Mouse (Mus musculus) thymus, postnatal 10 days (tissue): ENCODE data around the gene Fasn.

Source experiments
- DNase-seq, 2 experiments: peaks; one replicate each; pipeline ENCODE4 v3.0.0; 2021; ENCODE audit warnings: low spot score in 2 of 2

The Fasn gene

DNA sequence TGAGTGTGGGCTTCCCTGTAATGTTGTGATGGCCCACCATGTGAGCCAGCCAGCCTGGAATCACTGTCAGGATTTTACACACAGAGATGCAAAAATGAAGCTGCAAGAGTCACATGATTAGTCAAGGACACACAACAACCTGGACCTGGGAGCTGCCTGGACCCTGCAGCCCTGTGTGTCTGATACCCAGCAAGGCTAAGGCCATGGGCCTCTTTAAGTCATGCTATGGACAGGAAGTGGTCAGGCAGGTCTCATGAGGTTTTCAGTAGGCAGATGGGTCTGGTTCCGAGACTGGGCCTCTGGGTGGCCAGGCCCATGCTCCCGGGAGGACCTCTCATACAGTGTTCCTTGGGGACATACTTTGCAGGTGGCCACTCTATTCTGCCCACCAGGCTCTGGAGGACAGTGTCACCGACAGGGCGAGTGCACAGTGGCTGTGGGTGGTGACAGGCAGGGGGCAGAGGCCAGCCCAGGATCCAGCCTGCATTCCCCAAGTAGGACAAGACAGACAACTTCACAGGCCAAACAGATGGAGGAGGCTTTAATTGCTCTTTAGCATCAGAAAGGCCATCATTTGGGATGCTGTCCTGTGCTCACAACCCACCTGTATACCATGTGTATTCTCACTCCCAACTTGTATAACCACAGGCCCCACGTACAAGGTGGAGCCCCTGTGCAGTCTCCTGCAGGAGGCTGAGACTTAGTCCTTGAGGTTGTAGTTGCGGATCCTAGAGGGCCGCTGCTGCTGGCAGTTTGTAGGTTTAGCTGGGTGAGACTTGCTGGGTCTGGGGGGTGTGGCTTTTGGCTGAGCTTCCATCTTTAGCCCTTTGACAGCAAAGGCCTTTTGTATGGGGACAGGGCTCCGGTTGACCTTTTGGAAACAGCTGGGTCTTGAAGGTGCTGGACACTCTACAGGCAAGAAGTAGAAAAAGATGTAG is 1.9 kb upstream of the Fasn start:
- DNase-seq = no peak

DNA sequence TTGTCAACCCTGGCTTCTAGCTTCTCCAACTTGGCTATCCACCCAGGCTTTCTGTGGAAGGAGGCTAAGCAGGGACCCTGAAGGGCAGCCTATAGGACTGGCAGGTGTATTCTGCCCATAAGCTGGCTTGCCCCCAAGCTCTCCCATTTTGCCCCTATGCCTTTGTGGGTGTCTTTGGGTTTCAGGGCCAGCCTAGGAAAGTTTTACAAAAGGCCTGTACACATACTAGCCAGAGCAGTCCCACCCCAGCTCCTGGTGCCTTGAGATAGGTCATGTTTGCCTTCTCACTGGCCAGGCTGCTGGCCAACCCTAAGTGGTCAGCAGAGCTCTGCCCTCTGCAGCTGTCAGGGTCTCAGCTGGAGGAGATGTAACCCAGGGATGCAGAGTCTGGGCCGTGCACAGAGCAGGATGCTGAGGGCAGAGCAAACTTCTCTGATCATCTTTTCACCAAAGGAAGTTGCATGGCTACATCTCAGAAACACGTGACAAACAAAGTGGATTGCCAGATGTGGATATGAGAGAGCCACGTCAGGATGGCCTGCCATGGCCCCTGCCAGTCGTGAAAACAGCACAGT is 1.0 kb upstream of the Fasn start:
- DNase-seq = peak in 1 of 2 experiments; percentile 25

DNA sequence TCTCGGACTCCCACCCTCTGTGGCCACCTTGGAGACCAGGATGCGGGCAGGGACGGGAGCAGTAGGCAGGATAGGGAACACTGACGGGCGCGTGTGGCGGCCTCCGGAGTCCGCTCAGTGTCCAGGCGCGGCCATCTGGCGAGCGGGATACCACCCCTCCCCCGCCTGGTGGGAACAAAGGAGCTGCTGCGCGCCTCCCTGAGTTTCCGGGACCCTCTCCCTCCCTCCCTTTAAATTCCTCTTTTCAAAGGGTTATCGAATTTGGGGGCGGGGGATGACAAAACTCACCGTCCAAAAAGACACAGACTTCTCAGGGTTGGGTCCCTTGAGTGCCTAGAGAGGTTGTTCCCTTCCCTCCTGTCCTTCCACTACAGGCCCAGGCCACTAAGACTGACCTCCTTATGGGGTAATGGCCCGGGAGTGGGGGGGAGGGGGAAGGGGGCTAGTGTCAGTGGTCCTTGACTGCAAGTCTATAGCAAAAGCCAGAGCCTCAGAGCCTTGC is 491 bp upstream of the Fasn start:
- no peak for DNase-seq

DNA sequence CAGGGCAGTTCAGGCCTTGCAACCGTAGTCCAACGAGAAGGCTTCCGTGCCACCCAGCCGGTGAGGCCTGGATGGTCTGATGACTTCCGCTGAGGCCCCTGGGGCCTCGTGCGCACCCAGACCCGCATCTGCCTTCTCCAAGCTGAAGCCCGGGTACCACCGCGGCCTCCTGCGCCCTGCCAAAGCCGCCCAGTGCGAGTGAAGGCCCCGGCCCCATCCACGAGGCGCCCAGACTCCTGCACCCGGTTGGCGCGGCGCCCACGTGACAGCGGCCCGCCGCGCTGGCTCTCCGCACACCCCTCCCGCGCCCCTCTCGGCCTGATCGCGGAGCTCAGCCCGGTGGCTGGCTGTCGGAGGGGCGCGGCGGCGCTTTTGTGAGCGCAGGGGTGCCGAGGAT is 798 bp downstream of the Fasn start:
- DNase-seq = no peak

DNA sequence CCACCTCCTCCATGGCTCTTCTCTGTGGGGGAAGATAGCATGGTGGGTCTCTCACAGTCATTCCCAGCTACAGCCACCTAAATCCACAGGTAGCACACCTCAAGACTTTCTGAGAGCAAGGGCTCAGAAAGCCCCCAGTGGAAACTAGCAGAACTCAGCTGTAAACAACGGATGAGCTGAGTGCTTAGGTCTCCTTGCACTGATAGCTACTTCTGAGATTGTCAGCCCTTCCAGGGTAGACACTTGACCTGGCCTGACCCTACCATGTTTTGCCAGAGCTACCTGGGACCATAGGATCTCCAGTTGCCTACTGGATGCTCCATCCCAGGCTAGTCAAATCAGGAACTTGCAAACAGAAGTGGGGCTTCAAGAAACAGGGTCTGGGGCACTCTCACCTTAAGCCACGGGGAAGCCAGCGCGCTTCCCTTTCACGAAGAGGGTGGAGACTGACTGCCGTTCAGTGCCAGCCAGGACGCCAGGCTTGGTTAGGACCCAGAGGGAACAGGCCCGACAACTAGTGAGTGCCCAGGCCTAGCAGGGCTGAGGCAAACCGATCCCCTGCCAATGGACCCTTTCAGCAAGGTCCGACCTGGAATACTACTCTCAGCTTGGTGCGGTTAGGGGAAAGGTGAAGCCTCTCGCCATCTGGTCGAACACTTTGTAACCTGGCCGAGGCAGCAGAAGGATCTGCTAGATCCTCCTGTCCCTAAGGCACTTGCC is 1.4 kb downstream of the Fasn start:
- no peak for DNase-seq

DNA sequence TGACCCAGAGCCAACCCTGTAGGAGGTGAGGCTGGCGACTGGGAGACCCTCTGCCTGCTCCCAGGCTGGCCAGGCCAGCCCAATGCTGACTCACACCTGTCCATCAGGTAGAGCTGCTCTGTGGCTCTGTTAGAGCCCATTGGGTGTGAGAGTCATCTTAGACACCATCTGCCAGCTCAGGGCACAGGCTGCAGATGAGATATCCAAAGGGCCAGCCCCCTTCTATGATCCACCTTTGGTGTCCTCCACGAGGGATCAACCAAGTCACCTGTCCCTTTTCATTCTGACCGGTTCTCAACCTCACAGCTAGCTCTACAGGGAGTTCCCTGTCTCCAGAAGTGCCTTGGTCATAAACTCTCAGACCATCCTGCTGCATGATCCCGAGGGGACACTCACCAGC is 2.0 kb downstream of the Fasn start:
- DNase-seq = no peak

DNA sequence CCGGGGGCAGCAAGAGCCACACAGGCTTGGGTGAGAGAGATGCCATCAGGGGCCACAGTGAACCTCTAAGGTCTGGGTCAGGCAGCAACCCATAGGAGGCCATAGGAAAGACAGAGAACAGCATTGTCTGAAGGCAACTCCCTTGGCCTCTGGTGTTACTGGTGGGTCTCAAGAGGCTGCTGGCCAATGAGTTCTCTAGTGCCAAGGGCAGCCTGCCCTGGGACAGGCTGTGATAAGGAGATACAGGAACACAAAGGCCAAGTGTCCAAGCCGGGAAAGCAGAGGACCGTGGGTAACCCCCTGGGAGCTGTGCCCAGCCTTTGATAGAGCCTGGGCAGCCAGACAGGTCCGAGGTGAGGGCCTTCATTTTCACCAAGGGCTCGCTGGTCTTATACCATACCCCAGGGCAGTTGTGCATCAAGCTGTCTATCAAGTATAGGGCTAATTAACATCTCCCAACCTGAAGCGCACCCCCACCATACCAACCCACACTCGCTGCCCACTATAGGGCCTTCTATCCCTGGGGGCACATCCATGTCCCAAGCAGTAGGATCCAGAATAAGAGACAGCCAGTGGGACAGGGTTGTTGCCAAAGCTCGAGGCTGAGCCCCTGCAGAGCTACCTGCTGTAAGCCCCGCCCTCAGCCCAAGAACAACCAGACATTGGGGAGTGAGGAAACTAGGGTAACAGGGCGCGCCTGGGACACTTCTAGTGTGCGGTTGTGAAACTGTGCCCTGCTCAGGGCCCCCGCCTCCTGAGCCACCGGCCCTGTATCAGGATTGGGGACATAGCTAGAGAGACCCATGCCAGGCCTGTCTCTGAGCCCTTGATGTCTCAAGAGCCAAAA is 3.0 kb downstream of the Fasn start:
- no peak for DNase-seq

DNA sequence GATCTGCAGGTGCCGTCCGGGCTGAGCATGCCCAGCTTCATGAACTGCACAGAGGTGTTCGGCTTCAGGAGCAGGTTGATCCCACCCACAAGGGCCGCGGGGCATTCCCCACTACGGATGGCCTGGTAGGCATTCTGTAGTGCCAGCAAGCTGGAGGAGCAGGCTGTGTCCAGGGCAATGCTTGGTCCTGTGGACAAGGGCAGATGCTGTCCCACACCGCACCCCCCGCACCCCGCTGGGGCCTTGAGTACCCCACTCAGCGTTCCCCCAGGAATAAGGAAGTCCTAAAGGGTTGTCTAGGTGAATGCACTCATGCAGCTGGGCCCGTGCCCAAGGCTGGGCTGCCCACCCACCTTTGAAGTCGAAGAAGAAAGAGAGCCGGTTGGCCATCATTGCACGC is 3.8 kb downstream of the Fasn start:
- no peak for DNase-seq

DNA sequence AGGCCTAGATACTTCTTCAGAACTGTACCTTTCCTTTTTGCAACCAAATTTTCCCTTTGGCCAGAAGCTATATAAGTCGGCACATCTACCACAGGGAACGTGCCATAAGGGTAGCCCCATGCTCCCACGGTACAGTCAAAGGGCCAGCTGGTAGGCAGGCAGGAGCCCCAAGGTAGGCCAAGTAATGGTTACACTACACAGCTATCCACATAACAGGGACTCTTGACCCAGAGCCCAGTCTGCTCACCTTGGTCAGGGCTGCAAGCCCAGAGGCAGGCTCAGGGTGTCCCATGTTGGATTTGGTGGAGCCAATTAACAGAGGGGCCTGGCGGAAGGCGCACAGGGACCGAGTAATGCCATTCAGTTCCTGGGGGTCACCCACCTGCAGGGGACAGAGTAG is 4.8 kb downstream of the Fasn start:
- no peak for DNase-seq

DNA sequence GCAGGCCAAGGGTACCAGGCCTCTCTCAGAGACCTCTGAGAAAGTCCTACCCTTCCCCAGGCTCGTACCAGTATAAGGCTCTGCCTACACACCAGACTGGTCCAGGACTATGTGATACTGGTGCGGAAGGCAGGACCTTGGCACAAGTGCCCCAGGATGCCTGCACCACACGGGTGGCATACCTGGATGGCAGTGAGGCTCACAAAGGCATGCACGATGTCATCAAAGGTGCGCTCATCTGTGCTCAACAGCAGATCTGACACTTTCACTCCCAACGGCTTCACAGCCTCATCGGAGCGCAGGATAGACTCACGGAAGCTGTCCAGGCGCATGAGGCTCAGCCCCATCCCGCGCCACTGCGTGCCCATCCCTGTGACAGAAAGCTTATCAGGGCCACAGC is 6.1 kb downstream of the Fasn start:
- DNase-seq = peak in 1 of 2 experiments; percentile 1

DNA sequence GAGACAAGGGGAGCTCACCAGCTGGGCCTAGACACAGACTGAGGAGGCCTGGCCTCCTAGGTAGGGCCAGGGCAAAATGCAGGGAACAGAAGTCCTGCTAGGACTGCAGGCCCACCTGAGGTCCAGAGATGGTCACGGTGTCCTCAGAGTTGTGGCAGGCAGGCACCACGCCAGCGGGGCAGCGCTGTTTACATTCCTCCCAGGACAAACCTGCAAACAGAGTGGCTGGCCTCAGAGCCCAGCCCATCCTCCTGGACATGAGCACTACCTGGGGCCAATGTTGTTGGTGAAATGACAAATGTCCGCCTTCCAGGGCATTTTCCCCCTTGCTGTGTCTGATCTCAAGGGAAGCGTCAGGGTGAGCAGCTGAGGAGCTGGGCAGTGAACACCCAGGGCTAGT is 7.0 kb downstream of the Fasn start:
- DNase-seq = no peak

DNA sequence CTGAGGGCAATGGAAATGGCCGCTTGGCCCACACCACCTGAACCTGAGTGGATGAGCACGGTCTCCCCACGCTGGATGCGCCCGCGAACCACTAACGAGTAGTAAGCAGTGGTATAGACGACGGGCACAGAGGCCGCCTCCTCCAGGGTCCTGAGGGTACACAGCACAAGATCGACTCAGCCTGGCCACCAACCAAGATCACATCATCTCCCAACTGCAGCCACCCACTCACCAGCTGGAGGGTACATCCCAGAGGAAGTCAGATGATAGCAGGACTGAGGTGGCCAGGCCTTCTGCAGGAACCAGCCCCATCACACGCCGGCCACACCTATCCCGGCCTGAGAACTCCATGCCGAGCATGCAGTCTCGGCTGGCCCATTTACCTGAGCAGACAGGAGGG is 12.3 kb downstream of the Fasn start:
- DNase-seq = no peak

DNA sequence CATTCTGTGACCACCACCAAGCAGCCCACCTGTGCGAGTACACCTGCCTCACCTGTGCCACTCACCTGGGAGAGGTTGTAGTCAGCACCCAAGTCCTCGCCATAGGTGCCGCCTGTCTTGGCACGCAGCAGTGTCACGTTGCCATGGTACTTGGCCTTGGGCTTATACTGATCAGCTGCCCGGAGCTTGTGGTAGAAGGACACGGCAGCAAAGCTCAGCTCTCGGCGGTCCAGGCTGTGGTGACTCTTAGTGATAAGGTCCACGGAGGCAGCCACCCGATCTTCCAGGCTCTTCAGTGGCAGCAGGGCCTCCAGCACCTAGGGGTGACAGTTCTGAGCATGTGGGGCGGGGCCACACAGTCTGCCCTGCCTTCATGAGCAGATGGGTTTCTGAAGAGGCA is 16.3 kb downstream of the Fasn start:
- DNase-seq = no peak

DNA sequence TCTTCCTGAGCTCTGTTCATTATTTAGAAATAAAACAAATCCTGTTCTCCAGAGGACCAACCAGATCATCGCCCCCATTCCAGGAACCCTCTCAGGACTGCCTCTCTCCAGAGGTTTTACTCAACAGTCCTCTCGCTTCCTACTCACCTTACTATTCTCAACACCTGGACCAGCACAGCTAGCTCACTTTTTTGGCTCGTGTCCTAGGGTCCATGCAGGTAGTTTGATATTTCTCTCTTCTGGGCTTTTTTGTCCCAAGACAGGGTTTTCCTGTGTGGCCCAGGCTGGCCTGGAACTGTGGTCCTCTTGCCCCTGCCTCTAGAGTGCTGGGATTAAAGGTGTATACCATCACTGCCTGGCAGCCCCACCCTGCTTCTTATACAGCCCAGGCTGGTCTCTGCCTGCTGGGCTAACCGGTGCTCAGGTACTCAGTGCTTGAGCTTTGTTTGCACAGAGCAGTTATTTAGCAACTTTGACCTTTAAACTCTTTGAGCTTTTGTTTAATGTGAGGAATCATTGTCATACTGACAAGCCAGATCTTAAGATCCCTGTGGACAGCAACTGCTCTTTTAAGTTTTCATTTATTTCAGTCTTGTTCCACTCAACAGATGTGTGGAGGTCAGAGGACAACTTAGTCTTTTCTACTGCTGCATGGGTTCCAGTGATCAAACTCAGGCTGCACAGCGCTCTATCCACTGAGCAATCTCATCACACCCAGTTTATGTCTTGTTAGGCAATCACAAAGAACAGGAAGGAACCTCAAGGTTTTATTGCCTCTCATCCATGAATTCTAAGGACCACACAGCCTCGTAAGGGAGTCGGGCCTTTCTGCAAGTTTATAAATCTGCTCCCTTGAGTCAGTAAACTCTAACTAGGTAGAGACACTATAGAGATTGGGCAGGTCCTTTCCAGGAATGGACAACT is 18.7 kb downstream of the Fasn start:
- DNase-seq = no peak

DNA sequence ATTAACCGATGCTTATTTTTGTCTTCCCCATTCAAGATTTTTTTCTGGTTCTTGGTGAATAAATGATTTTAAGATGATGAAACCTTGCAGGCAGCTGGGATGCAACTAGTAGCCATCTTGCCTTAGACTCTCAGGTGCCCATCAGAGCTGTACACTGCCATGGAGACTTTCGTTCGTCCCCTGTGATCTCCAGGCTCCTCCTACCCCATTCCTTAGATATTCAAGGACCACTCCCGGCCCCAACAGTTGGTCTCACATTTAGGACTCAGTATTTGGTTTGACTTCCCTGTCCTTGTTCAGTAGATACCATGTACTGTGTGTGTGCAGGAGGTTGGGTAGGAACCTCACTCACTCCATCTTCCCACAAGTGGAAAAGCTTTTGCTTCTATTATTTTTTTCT is 19.6 kb downstream of the Fasn start:
- no peak for DNase-seq

DNA sequence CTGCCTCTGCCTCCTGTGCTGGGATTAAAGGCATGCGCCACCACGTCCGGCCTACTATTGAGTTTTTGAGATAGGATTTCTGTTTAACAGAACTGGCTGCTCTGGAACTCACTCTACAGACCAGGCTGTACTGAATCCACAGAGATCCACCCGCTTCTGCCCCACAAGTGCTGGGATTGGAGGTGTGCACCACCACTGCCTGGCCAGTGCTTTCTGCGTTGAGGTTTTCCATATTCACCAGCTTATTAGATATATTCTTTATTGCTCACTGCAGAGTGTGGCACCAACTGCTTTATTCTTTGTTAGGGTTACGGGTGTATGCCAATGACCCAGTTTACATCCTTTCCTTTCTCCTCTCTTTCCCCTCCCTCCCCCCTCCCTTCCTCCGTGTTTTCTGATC is 20.1 kb downstream of the Fasn start:
- no peak for DNase-seq

DNA sequence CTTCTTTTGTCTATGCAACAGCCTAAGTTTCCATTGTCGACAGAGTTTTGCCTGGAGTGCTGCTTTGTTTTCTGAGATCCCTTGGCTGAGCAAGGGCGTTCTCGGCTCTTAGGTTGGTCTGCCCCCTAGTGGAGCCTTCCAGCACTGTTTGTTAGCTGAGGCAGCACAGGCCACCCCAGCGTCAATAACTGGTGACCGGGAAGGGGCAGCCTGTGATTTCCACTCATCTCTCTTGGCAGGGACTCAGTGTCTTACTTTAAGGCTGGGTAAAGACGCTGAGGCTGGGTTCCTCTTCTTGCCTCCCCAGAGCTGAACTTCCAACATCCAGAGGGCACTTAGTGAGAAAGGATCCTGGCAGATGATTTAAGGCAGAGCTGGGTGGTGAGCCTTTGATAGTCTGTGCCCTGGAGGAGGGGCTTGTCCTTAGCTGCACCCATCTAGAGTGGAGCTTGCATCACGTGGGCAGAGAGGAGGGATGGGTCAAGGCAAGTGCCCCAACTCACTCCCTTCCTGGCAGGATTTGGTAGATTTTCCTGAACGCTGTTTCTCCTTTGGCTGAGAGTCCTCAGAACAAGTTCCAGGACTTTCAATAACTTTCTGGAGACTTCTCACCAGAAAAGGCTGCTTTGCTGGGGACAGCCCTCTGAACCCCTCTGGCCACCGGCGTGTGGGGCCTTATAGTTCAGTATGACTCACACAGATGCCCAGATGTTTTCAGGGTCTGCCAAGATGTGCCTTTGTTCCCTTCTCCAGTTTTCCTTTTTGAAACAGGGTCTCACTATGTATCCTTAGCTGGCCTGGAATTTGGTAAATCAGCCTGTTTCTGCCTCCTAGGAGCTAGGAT is 24.1 kb downstream of the Fasn start:
- peak; percentile 59 to 85 for DNase-seq

DNA sequence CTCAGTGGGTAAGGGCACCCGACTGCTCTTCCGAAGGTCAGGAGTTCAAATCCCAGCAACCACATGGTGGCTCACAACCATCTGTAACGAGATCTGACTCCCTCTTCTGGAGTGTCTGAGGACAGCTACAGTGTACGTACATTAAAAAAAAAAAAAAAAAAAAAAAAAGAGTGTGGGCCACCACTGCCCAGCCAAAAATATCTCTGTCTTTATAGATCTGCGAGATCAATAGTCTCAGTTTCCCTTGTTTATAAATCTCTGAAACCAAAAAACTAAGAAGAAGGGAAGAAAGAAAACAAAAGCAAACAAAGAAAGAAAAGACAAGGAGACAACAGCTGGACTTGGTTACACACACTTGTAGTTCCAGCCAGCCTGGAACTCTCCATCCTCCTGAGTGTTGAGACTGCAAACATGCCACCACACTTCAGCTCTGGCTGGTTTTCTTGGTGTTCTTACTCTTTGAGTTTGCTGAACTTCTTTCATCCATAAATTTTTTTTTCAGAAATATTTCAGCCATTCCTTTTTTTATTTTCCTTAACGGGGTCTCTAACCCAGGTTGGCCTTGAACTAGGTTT is 24.9 kb downstream of the Fasn start:
- DNase-seq = no peak

DNA sequence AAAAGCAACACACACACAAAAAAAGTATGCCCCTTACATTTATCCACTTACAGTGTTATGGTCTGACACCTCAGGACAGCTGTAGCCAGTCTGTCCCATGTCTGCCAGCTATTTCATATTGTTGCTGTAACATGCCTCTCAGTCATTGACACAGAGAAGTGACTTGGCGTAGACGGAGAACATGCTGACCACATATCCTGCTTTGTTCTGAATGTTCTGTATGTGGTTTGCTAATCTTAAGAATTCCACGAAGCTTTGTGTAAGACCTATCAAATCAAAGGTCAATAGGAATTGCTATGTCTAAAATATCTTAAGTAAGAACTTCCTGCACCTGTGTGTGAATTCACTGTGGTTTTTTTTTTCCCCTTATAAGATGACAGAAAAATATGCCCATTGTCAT is 26.1 kb downstream of the Fasn start:
- no peak for DNase-seq
